Mouse (Mus musculus) liver, embryonic 11.5 days (tissue): Measurements from ENCODE around the gene AU040320. TPM values are rescaled to one million over a fixed set of nuclear protein-coding genes. Genes with fewer than 3 reads are reported as not detected.

Experiments used
- ATAC-seq: fragments of 200-750 bp; cut with Nextera tagmentation; replicated peaks from 2 replicates; pipeline ENCODE4 v1.8.0; 2017; ENCODE audit warnings: moderate number of reproducible peaks, mild to moderate bottlenecking, moderate TSS enrichment, moderate library complexity; ENCODE audit not compliant: low FRiP score
- DNase-seq: peaks from one replicate; pipeline ENCODE4 v3.0.0-alpha.2; 2017; ENCODE audit warnings: low spot score
- H3K27ac ChIP-seq: fragments of 300-500 bp; sonication (generic); 2 replicates; pipeline ENCODE4 v1.5.1; 2014; ENCODE audit warnings: mild to moderate bottlenecking, low read depth, low read length, control low read depth
- H3K27me3 ChIP-seq: fragments of 300-500 bp; sonication (generic); replicated peaks from 2 replicates; pipeline ENCODE4 v1.6.1; 2014; ENCODE audit warnings: low read length, mixed read lengths; ENCODE audit not compliant: control insufficient read depth, insufficient read depth
- H3K36me3 ChIP-seq: fragments of 300-500 bp; sonication (generic); 2 replicates; pipeline ENCODE4 v1.6.1; 2014; ENCODE audit warnings: mild to moderate bottlenecking, low read length, moderate library complexity, mixed read lengths; ENCODE audit not compliant: control insufficient read depth, insufficient read depth
- H3K4me1 ChIP-seq: fragments of 300-500 bp; sonication (generic); replicated peaks from 2 replicates; pipeline ENCODE4 v1.6.1; 2014; ENCODE audit warnings: low read length, mixed read lengths; ENCODE audit not compliant: control insufficient read depth, insufficient read depth
- H3K4me2 ChIP-seq: fragments of 300-500 bp; sonication (generic); 2 replicates; pipeline ENCODE4 v1.6.1; 2014; ENCODE audit warnings: mild to moderate bottlenecking, control low read depth, moderate library complexity
- H3K4me3 ChIP-seq: fragments of 300-500 bp; sonication (generic); 2 replicates; pipeline ENCODE4 v1.5.1; 2014; ENCODE audit warnings: low read depth, low read length, control low read depth
- H3K9ac ChIP-seq: fragments of 300-500 bp; sonication (generic); 2 replicates; pipeline ENCODE4 v1.6.1; 2014; ENCODE audit warnings: low read depth, low read length, control low read depth
- H3K9me3 ChIP-seq: fragments of 300-500 bp; sonication (generic); 2 replicates; pipeline ENCODE4 v1.6.1; 2016; ENCODE audit warnings: low read length, inconsistent platforms, mixed read lengths; ENCODE audit not compliant: control insufficient read depth
- WGBS: fragments of 180-500 bp; shearing (Covaris S2); extraction: QIAGEN DNeasy Blood & Tissue Kit; methylation state at CpG from one replicate; pipeline ENCODE4 v1.1.7; 2014; 5-methylcytosine and 5-hydroxymethylcytosine counted together
- polyA plus RNA-seq: library from polyadenylated mRNA; unstranded; fragments of >200 nt; fragmentation: Nextera tagmentation; extraction: Ambion mirVana; gene quantifications from 2 replicates; pipeline ENCODE4 v1.2.1, GENCODE M21; 2014

AU040320 gene
- polyA plus RNA-seq, 1 experiment from 2014 or later = 18.7 TPM

DNA sequence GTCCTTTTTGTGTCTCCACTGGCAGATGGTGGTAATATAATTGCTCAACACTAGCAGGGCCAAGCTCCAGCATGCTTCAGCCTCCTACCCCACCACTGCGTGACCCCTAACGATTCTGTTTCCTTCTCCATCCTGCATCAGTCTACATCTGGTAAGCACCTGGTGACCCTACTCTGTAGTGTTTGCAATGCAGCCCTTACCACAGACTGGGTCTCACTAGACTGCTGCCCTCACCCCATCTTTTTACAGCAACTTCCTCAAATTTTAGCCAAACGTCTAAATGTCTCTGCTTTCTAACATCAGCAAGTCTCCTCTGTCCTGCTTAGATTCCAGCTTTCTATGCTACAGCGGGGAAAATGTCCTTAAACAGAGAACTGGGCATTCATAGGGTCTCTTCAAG lies 17.5 kb downstream of the AU040320 start:
- Histone ChIP-seq H3K27me3 (no peaks in the 10 kb centered on the region), H3K27ac (no peak overlapping the region), H3K9ac (no peak overlapping the region), H3K9me3 (no peaks in the 10 kb centered on the region), H3K4me3 (no peak overlapping the region), H3K4me2 (no peak overlapping the region), H3K36me3 (no peaks in the 10 kb centered on the region), H3K4me1 (no peaks in the 10 kb centered on the region)
- ATAC-seq = no peak
- 74% methylated on average over 4 of the region's 4 CpGs for WGBS
- no peak for DNase-seq

DNA sequence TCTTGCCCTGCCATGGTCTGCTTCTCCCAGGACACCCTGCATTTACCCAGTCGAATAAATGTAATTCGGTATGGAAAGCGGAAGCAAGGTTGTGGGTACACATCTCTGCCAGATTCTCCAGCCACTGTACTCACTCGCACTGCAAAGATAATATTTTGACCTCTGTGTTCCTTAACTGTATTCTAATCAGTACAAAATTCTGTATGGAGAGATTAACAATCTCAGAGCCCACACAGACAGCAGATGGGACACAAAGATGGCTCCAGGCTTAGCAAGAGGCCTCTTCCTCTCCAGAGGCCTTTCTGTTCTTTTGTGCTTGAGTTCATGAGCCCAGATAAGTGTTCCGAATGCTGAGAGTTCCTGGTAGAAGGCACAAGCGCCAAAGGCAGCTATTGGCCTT lies 20.5 kb downstream of the AU040320 start:
- no peaks in the 10 kb centered on the region for H3K4me1 ChIP-seq
- no peak overlapping the region for H3K9ac ChIP-seq
- DNase-seq (no peak), ATAC-seq (no peak)
- 87% methylated on average over 6 of the region's 6 CpGs for WGBS
- no peak overlapping the region for H3K27ac ChIP-seq
- H3K4me2 ChIP-seq = no peak overlapping the region
- no peaks in the 10 kb centered on the region for H3K36me3 ChIP-seq
- H3K4me3 ChIP-seq = no peak overlapping the region
- no peaks in the 10 kb centered on the region for H3K9me3 ChIP-seq
- no peaks in the 10 kb centered on the region for H3K27me3 ChIP-seq

DNA sequence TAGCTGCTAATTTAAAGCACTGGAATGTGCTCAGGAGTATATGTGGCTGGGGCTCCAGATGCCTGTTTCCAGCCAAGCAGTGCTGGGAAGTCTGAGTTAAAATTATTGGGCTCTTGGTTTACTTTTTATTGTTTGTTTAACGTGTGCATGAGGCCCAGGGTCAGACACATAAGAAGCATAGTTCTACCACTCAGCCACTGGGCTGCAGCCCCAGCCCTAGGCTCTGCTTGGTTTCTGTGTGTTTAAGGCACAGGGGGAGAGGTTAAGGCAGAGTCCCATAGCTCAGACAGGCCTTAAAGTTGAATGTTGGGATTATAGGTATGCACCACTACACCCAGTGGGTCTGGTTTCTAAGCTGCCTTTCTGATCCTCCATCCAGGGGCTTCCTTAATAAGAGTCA lies 21.8 kb downstream of the AU040320 start:
- Histone ChIP-seq H3K36me3 (no peaks in the 10 kb centered on the region), H3K4me2 (no peak overlapping the region), H3K9ac (no peak overlapping the region), H3K27ac (no peak overlapping the region), H3K27me3 (no peaks in the 10 kb centered on the region), H3K4me3 (no peak overlapping the region), H3K4me1 (no peaks in the 10 kb centered on the region), H3K9me3 (no peaks in the 10 kb centered on the region)
- 67% methylated on average over 1 of the region's 1 CpGs for WGBS
- DNase-seq (no peak), ATAC-seq (no peak)

DNA sequence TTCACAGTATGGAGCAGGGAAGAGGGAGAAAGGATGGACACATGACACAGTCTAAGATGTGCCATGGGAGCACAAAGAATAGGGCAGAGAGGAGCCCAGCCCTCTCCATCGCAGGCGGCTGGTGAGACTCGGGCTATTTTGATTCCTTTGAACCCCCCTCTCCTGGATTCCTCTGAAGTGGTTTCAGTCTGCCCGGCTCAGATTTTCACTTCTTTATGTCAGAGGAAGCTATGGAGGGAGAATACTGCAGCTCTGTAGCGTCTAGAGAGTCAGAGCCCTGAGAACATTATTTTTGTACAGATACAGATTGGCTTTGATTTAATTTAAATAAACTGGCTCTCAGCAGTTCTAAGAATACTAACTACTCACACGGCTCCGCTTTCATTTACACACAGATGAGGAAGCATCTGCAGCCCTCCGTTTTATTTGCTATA lies 25.8 kb downstream of the AU040320 start:
- Histone ChIP-seq H3K4me3 (no peak overlapping the region), H3K27ac (no peak overlapping the region), H3K4me2 (no peak overlapping the region), H3K36me3 (no peaks in the 10 kb centered on the region), H3K4me1 (no peaks in the 10 kb centered on the region), H3K27me3 (no peaks in the 10 kb centered on the region), H3K9ac (no peak overlapping the region), H3K9me3 (no peaks in the 10 kb centered on the region)
- WGBS = 75% methylated on average over 8 of the region's 8 CpGs
- ATAC-seq = no peak
- no peak for DNase-seq

DNA sequence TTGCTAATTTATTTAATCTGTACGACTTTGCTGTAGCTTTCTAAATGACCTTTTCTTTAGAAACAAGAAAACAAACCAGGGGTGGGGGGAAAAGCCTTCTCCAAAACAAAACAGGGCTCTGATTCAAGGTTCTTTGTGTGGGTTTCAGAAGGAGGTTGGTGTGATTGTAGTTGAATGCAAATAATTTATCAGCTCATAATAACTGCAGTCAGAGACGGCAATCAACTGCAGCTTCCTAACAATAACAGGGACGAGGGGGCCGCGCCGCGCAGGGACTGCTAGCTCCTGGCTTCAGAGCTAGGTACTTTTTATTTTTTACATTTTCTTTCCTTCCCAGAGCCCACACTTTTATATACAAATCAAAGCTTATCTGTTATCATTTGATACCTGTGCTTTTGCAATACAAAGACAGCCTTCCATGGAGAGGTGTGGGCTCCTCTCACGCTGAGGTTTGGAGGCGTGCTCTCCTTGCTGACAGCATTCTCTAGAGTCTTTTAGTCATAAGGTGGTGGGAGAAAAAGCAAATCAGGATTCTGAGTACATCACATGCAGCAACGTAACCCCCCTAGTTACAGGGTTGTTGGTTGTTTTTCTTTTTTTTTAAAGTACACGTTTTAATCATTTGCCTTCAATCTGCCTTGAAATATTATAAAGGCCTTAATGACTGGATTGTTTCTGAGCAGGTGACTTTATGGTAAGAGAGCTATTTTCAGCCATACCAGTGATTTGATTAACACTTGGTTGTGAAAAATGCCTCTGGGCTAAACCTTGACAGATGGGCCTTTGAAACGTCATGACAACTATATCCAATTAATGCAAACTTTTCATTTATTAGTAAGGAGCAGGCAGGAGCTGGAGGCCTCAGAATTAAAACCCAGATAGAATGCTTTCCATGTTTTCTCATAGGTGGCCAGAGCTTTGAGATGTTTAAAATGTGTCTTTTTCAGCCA lies 26.8 kb downstream of the AU040320 start:
- Histone ChIP-seq H3K4me1 (no peaks in the 10 kb centered on the region), H3K27ac (no peak overlapping the region), H3K9ac (no peak overlapping the region), H3K4me2 (no peak overlapping the region), H3K36me3 (no peaks in the 10 kb centered on the region), H3K9me3 (no peaks in the 10 kb centered on the region), H3K4me3 (no peak overlapping the region), H3K27me3 (no peaks in the 10 kb centered on the region)
- DNase-seq = no peak
- 83% methylated on average over 12 of the region's 12 CpGs for WGBS
- no peak for ATAC-seq

DNA sequence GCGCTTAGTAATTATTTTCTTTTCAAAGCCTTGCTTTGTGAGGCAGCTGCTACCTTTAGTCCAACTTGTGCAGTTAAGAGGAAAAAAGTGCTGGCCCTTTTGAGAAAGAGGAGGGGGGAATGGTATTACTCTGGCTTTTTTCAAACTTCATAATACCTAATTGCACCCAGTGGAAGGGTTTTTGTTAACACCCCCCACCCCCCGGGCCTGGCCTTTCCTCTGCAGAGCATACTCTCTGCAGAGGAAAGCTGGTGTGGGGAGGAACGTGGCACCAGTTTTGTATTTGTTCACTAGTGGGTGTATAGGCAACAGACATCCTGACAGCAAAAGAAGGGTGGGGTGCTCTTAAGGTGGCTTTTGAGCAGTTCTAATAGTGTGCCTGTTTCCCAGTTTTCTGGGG lies 28.5 kb downstream of the AU040320 start:
- Histone ChIP-seq H3K36me3 (no peaks in the 10 kb centered on the region), H3K9ac (no peak overlapping the region)
- 82% methylated on average over 3 of the region's 3 CpGs for WGBS

DNA sequence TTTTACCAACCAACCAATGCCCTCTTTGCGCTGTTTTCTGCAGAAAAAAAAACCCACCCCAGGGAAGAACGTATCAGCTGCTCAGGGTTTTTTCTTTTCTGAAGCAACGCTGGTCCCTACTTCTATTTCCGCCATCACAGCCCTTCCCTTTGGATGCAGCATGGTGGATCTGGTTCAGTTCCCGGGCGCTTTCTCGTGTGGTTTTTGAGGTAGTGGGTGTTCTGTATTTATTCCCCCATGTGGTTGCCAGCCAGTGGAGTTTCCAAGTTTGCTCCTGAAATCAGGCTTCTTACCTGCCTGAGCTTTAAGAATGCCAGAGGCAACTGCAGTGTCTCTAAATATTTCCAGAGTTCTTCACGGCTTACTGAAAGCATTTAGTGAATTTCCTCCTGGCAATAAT lies 29.2 kb downstream of the AU040320 start:
- H3K4me3 ChIP-seq = no peak overlapping the region
- no peaks in the 10 kb centered on the region for H3K9me3 ChIP-seq
- no peaks in the 10 kb centered on the region for H3K27me3 ChIP-seq
- H3K4me1 ChIP-seq = no peaks in the 10 kb centered on the region
- DNase-seq (no peak), ATAC-seq (no peak)
- H3K27ac ChIP-seq = no peak overlapping the region
- no peak overlapping the region for H3K9ac ChIP-seq
- no peaks in the 10 kb centered on the region for H3K36me3 ChIP-seq
- 89% methylated on average over 8 of the region's 8 CpGs for WGBS
- H3K4me2 ChIP-seq = no peak overlapping the region

More for the DNA sequence above, 28.5 kb downstream of the AU040320 start:
- no peak overlapping the region for H3K4me3 ChIP-seq
- H3K27me3 ChIP-seq = no peaks in the 10 kb centered on the region
- no peak for ATAC-seq
- no peak overlapping the region for H3K4me2 ChIP-seq
- H3K4me1 ChIP-seq = no peaks in the 10 kb centered on the region
- no peaks in the 10 kb centered on the region for H3K9me3 ChIP-seq
- DNase-seq = no peak
- H3K27ac ChIP-seq = no peak overlapping the region

DNA sequence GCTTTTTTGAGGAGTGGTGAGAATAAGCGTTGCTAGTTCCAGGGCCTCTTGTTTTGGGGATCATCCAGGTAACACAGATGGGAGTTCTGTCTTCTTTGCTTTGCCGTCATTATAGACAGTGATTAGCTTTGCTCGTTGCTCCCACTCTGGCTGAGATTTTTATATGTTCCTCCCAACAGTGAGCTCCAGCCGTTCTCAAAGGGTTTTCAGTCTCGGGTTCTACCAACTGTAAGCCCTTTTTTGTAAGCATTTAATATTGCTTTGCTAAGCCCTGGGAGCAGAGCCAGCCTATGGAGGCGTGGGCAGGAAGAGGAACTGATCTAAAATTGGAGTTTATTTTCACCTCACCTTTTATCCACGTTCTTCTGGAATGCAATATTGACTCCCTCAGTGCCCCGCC lies 29.7 kb downstream of the AU040320 start:
- no peaks in the 10 kb centered on the region for H3K4me1 ChIP-seq
- H3K27me3 ChIP-seq = no peaks in the 10 kb centered on the region
- no peak overlapping the region for H3K9ac ChIP-seq
- no peak overlapping the region for H3K27ac ChIP-seq
- H3K9me3 ChIP-seq = no peaks in the 10 kb centered on the region
- 78% methylated on average over 8 of the region's 8 CpGs for WGBS
- H3K4me3 ChIP-seq = no peak overlapping the region
- DNase-seq = no peak
- H3K4me2 ChIP-seq = no peak overlapping the region
- no peaks in the 10 kb centered on the region for H3K36me3 ChIP-seq
- no peak for ATAC-seq
